Mouse (Mus musculus) liver, embryonic 14.5 days (tissue): ENCODE results near the gene Aasdh. TPM values are rescaled to one million over a fixed set of nuclear protein-coding genes. Genes with fewer than 3 reads are reported as not detected.

Experiments used
- ATAC-seq: fragments of 200-750 bp; cut with Nextera tagmentation; 2 replicates; pipeline ENCODE4 v1.8.0; 2017; ENCODE audit warnings: moderate number of reproducible peaks, mild to moderate bottlenecking, moderate library complexity; ENCODE audit not compliant: insufficient read depth
- DNase-seq, 3 experiments: peaks; one replicate each; pipeline ENCODE4 v3.0.0-alpha.2; 2012 to 2013; ENCODE audit warnings: low read depth in 3 of 3, low spot score in 3 of 3
- H3K27ac ChIP-seq: fragments of 300-500 bp; sonication (generic); 2 replicates; pipeline ENCODE4 v1.5.1; 2014; ENCODE audit warnings: moderate library complexity, mild to moderate bottlenecking, control low read depth, inconsistent platforms
- H3K27me3 ChIP-seq: fragments of 300-500 bp; sonication (generic); 2 replicates; pipeline ENCODE4 v1.6.1; 2014; ENCODE audit warnings: mild to moderate bottlenecking, low read length, moderate library complexity; ENCODE audit not compliant: control insufficient read depth, insufficient read depth
- H3K36me3 ChIP-seq: fragments of 300-500 bp; sonication (generic); replicated peaks from 2 replicates; pipeline ENCODE4 v1.6.1; 2014; ENCODE audit warnings: low read depth; ENCODE audit not compliant: control insufficient read depth, insufficient read depth
- H3K4me1 ChIP-seq, 2 experiments: fragments of 200-500 bp in 1 of 2; fragments of 300-500 bp in 1 of 2; sonication (generic) in 1 of 2; replicated peaks; 2 replicates each; pipeline ENCODE4 v1.6.1; 2012 to 2014; ENCODE audit warnings: antibody characterized with exemption in 1 of 2, inconsistent platforms in 1 of 2, low read length in 1 of 2; ENCODE audit not compliant: control insufficient read depth in 2 of 2, insufficient read depth in 2 of 2
- H3K4me2 ChIP-seq: fragments of 300-500 bp; sonication (generic); 2 replicates; pipeline ENCODE4 v1.6.1; 2014; ENCODE audit warnings: low read depth, mild to moderate bottlenecking, control low read depth, moderate library complexity
- H3K4me3 ChIP-seq, 2 experiments: fragments of 200-500 bp in 1 of 2; fragments of 300-500 bp in 1 of 2; sonication (generic) in 1 of 2; 2 replicates each; pipeline ENCODE4 v1.5.1; 2012 to 2014; ENCODE audit warnings: low read depth in 2 of 2, low read length in 2 of 2, mild to moderate bottlenecking in 2 of 2, control low read depth in 1 of 2, inconsistent platforms in 1 of 2, moderate library complexity in 1 of 2; ENCODE audit not compliant: insufficient read depth in 1 of 2
- H3K9ac ChIP-seq: fragments of 300-500 bp; sonication (generic); replicated peaks from 2 replicates; pipeline ENCODE4 v1.6.1; 2014; ENCODE audit warnings: mild to moderate bottlenecking, control low read depth, moderate library complexity
- H3K9me3 ChIP-seq: fragments of 300-500 bp; sonication (generic); 2 replicates; pipeline ENCODE4 v1.6.1; 2016; ENCODE audit warnings: low read length, mixed read lengths; ENCODE audit not compliant: control insufficient read depth
- CTCF ChIP-seq: IDR thresholded peaks from 2 replicates; pipeline ENCODE4 v1.5.1; 2016; ENCODE audit warnings: antibody characterized with exemption, low read depth, control low read depth
- EP300 ChIP-seq: IDR thresholded peaks from 2 replicates; pipeline ENCODE4 v1.6.1; 2016; ENCODE audit warnings: antibody characterized with exemption, low read depth
- WGBS: fragments of 180-500 bp; shearing (Covaris S2); extraction: QIAGEN DNeasy Blood & Tissue Kit; methylation state at CpG from one replicate; pipeline ENCODE4 v1.1.7; 2014; ENCODE audit not compliant: insufficient replicate concordance; 5-methylcytosine and 5-hydroxymethylcytosine counted together
- polyA plus RNA-seq, 2 experiments: library from polyadenylated mRNA; depleted of rRNA in 1 of 2; stranded (reverse) in 1 of 2; unstranded in 1 of 2; fragments of >200 nt; fragmentation: Nextera tagmentation in 1 of 2; extraction: Ambion mirVana in 1 of 2; gene quantifications; 2 replicates each; pipeline versions ENCODE4 v1.2.1 to v1.2.3; 2012 to 2014

Gene Aasdh
- polyA plus RNA-seq, 2 experiments: 5.2 to 6.7 TPM

- H3K9ac ChIP-seq: no peak overlapping the region
- H3K4me2 ChIP-seq: no peak overlapping the region
- H3K4me3 ChIP-seq: no peak overlapping the region
- H3K9me3 ChIP-seq: no peaks in the 10 kb centered on the region
- no peaks in the 10 kb centered on the region for H3K36me3 ChIP-seq
- no peak for DNase-seq
- ATAC-seq: no peak
- no peak for TF ChIP-seq EP300
- no peak for TF ChIP-seq CTCF
- no peaks in the 10 kb centered on the region for H3K4me1 ChIP-seq
- H3K27ac ChIP-seq: no peak overlapping the region
- 72% methylated on average over 9 of the region's 9 CpGs for WGBS
- H3K27me3 ChIP-seq: no peaks in the 10 kb centered on the region
Observed at GRCm38 (mm10) chr5:76843851-76844419, 61.4 kb downstream of the Aasdh start.

GRCm38 (mm10) chr5:76843448-76843847, 61.9 kb downstream of the Aasdh start:
- Histone ChIP-seq H3K27me3 (no peaks in the 10 kb centered on the region), H3K36me3 (no peaks in the 10 kb centered on the region), H3K9ac (no peak overlapping the region), H3K4me2 (no peak overlapping the region), H3K27ac (no peak overlapping the region), H3K4me1 (no peaks in the 10 kb centered on the region), H3K9me3 (no peaks in the 10 kb centered on the region), H3K4me3 (no peak overlapping the region)
- DNase-seq (peak; percentile 23 to 33 (median 28)), ATAC-seq (no peak)
- TF ChIP-seq CTCF: peak; percentile 86
- TF ChIP-seq EP300: no peak
- WGBS: 16% methylated on average over 4 of the region's 4 CpGs

- H3K27ac ChIP-seq: no peak overlapping the region
- no peak for DNase-seq
- no peak overlapping the region for H3K4me3 ChIP-seq
- 73% methylated on average over 2 of the region's 2 CpGs for WGBS
- TF ChIP-seq CTCF (no peak), EP300 (no peak)
- no peaks in the 10 kb centered on the region for H3K27me3 ChIP-seq
- H3K4me1 ChIP-seq: no peaks in the 10 kb centered on the region
- H3K9ac ChIP-seq: no peak overlapping the region
- H3K9me3 ChIP-seq: no peaks in the 10 kb centered on the region
- no peak overlapping the region for H3K4me2 ChIP-seq
- no peaks in the 10 kb centered on the region for H3K36me3 ChIP-seq
- ATAC-seq: no peak
Observed at GRCm38 (mm10) chr5:76841859-76842258, 63.5 kb downstream of the Aasdh start.

DNA sequence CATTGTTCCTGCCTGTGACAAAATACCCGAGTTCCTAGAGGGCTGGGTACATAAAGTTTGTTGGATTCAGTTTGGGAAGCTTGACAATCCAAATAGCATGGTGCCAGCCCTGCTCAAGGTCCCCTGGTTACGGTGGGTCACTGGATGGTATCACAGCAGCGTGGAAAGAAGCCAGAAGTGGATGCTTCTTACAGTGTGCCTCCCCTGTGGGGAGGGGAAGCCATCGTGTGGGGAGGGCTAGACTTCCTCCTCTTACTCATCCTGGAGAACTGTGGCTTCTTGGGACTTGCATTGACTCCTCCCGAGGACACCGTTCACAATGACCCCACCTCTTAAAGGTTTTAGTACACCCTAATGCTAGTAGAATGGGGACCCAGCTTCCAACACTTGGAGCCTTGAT, 65.5 kb downstream of the Aasdh start:
- Histone ChIP-seq H3K27ac (no peak overlapping the region), H3K27me3 (no peaks in the 10 kb centered on the region), H3K4me1 (no peaks in the 10 kb centered on the region), H3K4me2 (no peak overlapping the region), H3K9ac (no peak overlapping the region), H3K4me3 (no peak overlapping the region), H3K9me3 (no peaks in the 10 kb centered on the region), H3K36me3 (no peaks in the 10 kb centered on the region)
- DNase-seq (no peak), ATAC-seq (no peak)
- TF ChIP-seq EP300 (no peak), CTCF (no peak)
- WGBS: 64% methylated on average over 6 of the region's 6 CpGs

DNA sequence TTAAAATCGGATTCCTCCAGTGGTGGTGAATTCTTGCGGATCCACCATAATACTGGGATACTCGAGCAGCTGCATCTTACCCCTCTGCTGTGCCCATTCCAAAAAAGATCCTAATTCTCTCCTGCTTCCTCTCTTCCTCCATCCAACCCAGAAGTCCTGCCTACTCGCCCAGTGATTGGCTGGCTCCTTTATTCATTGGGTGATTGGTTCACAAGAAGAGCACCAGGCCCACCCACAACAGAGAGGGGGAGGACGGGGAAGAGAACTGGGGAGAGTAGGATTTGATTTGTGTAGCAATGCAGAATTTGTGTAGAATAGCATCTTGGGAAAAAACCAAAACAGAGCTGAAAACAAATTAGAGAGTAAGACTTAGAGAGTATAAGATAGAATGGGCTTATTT, 68.3 kb downstream of the Aasdh start:
- no peak for TF ChIP-seq EP300
- TF ChIP-seq CTCF: no peak
- Histone ChIP-seq H3K36me3 (no peaks in the 10 kb centered on the region), H3K9me3 (no peaks in the 10 kb centered on the region), H3K4me2 (no peak overlapping the region), H3K9ac (no peak overlapping the region), H3K4me3 (no peak overlapping the region), H3K27me3 (no peaks in the 10 kb centered on the region), H3K27ac (no peak overlapping the region), H3K4me1 (no peaks in the 10 kb centered on the region)
- WGBS: 54% methylated on average over 5 of the region's 5 CpGs
- DNase-seq (no peak), ATAC-seq (no peak)
